Mouse (Mus musculus): ENCODE measurements around the gene Rsbn1. TPM values are rescaled to one million over a fixed set of nuclear protein-coding genes. Genes with fewer than 3 reads are reported as not detected.

The Rsbn1 gene
- total RNA-seq (2022), result 1 to 10 TPM; 5.6 to 7.3 (median 6.5) TPM

- DNase-seq (ENCODE audit: low spot score in 2 of 2), result peak; percentile 92 to 95
These were observed at the start of gene Rsbn1 for GRCm38 (mm10) chr3:103914010-103914669. Rsbn1 (plus strand) TSS chr3:103914120.

DNA sequence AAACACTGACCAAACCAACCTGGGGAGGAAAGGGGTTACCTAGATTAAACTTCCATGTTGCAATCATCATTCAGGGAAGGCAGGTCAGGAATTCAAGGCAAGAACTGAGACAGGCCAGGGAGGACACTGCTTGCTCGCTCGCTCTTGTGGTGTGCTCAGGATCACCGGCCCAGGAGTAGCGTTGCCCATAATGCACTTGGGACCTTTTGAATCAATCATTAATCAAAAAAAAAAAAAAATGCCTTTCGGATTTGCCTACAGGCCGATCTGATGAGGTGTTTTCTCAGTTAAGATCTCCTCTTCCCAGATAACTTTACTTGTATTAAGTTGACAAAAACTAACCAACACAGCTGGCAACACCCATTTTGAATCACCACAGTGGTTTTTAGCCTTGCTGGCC lies 49.7 kb upstream of the Rsbn1 start:
- DNase-seq (ENCODE audit: low spot score in 2 of 2), result no peak

- DNase-seq (ENCODE audit: low spot score in 2 of 2), result no peak
These were observed 46.4 kb upstream of the Rsbn1 start for GRCm38 (mm10) chr3:103867424-103867971.

DNA sequence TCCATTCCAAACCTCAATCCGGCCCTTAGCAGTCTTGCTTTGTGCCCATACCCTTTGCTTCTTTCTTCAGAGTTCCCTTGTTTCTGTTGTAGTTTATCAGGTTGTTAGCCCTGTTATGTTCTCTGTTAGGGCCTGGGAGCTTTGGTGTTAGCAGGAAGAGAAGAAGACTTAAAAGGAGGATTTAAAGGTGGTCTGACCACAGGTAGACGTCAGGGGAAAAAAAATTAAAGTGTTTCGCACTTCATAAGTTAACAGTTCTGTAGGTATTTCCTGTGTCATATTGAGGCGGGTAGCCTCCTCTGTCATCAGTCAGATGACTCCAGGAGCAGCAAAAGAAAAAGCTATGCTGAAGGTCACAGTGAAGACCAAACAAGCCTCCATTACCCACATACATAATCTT lies 45.9 kb upstream of the Rsbn1 start:
- no peak for DNase-seq (ENCODE audit: low spot score in 2 of 2)

DNA sequence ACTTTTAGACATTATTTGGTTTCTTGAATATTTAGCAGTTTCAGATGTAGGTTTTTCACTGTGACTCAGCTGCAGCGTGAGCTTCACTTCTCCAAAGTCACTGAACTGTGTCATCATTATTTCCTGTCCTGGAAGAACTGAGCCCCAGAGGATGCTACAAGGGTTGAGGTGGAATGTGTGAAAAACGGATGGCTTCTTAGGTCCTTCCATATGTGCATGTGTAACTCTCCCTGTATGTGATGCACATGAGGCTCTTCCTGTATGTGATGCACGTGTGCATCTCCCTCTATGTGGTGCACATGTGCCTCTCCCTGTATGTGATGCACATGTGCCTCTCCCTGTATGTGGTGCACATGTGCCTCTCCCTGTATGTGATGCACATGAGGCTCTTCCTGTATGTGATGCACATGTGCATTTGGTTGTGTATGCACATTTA lies 41.2 kb upstream of the Rsbn1 start:
- DNase-seq (ENCODE audit: low spot score in 2 of 2), result no peak

DNA sequence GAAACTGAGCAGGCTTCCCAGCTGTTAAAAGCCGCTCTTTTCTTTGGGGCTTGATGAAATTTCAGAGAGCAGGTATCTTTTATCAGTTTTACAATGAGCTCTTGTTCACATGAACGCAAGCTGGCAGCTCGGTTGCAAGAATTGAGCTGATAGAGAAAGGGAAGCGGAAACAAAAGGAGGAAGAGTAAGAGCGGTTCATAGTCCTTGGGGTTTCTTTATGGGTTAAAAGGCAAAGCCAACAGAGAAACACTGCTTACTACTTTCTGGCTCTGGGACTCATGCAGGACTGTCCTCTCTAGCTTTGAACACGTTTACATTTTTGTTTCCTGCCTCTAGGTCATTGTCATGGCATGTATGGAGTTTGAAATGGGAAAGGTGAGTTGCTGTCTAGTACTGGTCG lies 39.6 kb upstream of the Rsbn1 start:
- no peak for DNase-seq (ENCODE audit: low spot score in 2 of 2)

DNA sequence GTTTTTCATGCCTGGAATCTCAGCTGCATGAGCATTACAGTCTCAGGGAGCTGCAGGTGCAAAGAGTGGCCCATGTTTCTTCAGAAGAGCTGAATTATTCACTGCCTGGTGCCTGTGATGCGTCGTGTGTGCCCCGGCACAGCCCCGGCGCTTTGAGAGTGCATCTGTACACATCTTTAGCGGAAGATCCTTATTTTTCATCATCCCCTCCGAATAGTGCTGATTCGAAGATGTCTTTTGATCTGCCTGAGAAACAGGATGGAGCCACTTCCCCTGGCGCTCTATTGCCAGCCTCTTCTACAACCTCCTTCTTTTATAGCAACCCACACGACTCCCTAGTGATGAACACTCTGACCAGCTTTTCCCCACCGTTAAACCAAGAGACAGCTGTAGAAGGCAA lies 28.0 kb upstream of the Rsbn1 start:
- no peak for DNase-seq (ENCODE audit: low spot score in 2 of 2)

DNA sequence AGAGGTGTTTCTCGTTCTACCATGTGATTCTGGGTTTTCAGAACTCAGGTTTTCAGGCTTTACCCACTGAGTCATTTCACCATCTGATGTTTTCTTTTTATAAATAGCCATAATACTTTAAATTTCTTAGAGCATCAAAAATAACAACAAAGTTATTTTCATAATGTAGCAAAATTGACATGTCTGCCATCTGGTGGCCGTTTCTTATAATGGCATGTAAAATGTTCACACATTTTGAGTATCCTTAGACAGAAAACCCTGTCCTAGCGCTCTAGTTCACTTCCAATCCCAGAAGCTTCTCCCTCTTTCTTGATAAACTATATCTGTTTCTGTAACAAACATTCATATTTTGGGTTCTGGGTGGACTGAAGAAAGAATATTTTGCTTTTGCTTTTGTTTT lies 26.3 kb upstream of the Rsbn1 start:
- no peak for DNase-seq (ENCODE audit: low spot score in 2 of 2)

- DNase-seq (ENCODE audit: low spot score in 2 of 2), result no peak
These were observed 20.5 kb upstream of the Rsbn1 start for GRCm38 (mm10) chr3:103893374-103893773.

GRCm38 (mm10) chr3:103904705-103905104 lies 9.2 kb upstream of the Rsbn1 start:
- no peak for DNase-seq (ENCODE audit: low spot score in 2 of 2)

DNA sequence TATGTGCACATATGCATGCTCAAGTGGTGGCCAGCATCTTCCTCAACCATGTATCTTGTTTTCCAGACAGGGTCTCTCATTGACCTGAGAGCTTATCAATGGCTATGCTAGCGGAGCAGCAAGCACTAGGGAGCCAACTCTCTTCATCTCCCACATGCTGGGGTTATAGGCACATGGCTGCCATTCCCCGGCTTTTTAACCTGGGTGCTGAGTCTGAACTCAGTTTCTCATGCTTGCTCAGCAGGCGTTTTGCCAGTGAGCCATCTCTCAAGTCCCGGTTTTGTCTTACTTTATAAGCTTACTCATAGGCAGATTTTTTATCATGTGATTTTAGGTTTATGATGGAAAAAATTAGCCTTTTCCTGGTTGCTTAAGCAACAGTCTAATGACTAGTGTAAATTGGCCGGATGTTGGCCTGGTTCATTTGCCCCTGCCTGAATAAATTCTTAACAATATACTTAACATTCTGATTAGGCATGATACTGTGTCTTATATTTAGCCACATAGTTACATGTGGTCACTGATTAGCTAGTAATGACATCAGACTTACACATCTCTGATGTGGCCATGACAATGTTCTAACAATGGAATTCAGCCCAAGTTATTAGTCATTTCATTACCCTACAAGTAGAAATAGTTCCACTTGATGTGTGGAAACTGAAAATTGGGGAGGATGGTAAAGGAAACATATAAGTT lies 6.4 kb upstream of the Rsbn1 start:
- DNase-seq (ENCODE audit: low spot score in 2 of 2), result no peak

DNA sequence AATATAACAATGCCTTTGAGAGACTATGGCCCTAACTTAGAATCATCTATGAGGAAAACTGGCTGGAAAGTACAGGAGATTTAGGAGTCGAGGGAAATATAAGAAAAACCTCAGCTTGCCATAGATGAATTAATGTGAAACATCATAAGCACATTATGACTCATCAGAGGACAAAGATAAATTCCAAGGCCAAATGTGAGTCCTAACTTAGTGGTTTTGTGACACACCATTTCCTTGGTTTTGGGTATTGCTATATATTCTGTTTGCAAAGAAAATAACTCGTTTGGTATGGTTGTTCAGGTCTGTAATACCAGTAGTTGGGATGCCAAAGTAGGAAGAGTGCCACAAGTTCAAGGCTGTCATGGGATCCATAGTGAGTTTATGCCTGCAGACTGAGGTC lies 5.1 kb upstream of the Rsbn1 start:
- no peak for DNase-seq (ENCODE audit: low spot score in 2 of 2)

DNA sequence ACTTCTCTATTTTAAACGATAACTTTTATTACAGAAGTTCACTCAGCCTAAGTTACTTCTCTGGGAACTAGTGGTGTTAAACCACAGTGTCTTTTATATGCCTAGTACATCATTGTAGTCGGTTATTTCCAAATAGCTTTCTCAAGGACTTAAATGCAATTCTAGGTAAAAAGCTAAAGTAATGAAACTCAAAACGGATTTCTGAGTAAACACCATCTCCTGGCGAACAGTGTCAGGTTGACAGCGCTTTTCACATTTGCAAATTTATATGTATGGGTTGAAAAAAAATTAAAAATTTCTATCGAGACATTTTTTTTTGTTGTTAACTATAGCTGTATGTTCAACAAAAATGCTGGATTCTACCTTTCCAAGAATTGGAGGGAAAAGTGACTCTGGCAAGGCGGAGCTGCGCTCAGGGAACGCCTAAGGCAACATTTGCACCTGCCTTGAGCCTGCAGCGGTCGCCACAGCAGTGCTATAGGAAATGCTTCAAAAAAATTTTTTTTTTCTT lies 414 bp upstream of the Rsbn1 start:
- DNase-seq (ENCODE audit: low spot score in 2 of 2), result no peak

- DNase-seq (ENCODE audit: low spot score in 2 of 2), result peak; percentile 16 to 24
These were observed 1.0 kb downstream of the Rsbn1 start for GRCm38 (mm10) chr3:103914732-103915508.

DNA sequence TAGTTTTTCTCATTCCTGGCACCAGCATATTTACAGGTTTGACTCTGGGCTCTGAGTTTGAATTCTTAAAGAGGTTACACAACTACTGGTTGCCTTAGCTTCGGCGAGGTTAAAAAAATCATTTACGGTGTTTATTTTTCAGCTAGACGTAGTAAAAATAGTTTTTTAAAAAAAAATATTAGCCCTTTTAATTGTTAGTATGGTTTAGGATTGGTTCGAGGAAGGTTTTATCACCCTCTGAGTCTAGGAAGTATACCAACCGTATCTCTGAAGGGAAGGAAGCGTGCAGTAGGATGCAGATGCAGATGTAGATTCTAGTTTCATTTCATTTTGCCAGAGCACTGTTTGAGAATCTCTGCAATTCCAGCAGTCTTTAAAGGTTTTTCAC lies 1.6 kb downstream of the Rsbn1 start:
- no peak for DNase-seq (ENCODE audit: low spot score in 2 of 2)

DNA sequence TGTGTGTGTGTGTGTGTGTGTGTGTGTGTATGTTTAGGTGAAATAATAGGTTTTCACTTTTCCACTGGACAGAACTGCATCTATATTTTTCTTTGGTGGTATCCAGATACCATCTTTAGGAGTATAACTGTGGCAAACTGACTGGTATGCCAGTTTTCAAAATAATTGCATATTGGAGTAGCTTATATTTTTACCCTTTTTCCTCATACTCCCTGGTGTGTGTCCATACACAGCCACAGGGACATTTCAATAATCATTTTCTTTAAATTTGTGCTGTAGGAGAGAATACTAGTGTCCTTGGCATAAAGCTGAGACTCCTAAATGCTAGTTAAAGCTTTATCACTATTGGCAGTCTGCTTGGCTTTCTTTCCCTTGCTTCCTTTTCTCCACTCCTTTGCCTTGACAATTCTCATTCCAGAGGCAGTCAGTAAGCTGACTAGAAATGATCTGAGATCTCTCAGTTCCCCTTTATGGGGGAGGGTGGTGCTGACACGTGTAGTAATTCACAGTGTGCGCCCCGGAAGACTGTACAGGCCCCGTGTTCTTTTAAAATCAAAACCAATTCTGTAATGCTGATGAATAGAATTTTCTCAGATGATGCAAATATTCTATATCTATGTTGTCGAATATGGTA lies 2.4 kb downstream of the Rsbn1 start:
- DNase-seq (ENCODE audit: low spot score in 2 of 2), result no peak

DNA sequence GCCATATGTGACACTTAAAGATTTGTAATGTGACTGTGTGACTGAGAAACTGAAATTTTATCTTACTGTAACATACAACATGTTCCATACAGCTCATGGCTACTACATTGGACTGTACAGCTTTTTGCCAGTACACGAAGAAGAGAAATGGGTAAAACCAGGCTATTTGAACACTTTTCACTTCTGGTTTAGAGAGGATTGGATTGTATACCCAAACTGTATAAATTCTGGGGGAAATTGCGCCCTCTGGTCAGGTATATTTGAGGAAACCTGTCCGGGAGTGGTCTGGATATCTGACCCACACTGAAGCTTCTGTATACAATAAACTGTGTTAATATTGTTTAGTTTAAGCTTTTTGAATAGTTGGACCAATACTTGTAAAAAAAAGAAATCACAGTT lies 2.9 kb downstream of the Rsbn1 start:
- no peak for DNase-seq (ENCODE audit: low spot score in 2 of 2)

- DNase-seq (ENCODE audit: low spot score in 2 of 2), result no peak
These were observed 6.2 kb downstream of the Rsbn1 start for GRCm38 (mm10) chr3:103920094-103920493.

- DNase-seq (ENCODE audit: low spot score in 2 of 2), result no peak
These were observed 11.4 kb downstream of the Rsbn1 start for GRCm38 (mm10) chr3:103925302-103925701.

DNA sequence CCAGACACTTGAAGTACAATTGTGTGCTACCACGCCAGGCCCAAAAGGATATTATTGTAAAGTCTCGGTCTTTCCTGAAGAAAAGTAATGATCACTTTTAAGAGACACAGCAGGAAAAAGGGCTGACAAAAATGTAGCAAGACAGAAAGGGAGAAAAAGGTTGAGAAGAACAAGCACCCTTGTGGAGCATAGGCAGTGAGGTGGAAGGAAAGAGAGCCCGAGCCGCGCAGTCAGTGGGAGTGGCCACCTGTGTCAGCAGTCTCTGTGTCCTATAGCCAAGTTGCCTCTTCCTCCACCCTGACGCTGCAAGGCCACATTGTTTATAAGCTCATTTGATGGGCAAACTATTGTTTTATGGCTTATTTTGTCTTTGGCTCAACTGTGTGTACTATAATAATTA lies 13.6 kb downstream of the Rsbn1 start:
- no peak for DNase-seq (ENCODE audit: low spot score in 2 of 2)

GRCm38 (mm10) chr3:103944794-103945562 lies 31.1 kb downstream of the Rsbn1 start:
- no peak for DNase-seq (ENCODE audit: low spot score in 2 of 2)

All from gastrocnemius, adult 8-10 months (tissue).